Mouse (Mus musculus): ENCODE measurements at regions not wholly inside any gene's neighbourhood (a gene's known extent, or its start where the extent isn't known, plus 50 kb on each side); places are given as distances from the start of the nearest gene placed in this dataset.
A peak's percentile ranks its signal among the peaks of the same experiment; 100 is the strongest.
"Not testable (repeated sequence)": the region's sequence is repeated elsewhere in the genome, so short reads cannot be mapped to it uniquely, and the experiment has no call there.

- no peaks in the 10 kb centered on the region for H3K79me2 ChIP-seq (ENCODE audit: control insufficient read depth, insufficient read depth)
- TF ChIP-seq E2F4 (IDR thresholded peaks at IDR 0.05; ENCODE audit: insufficient read depth) (no peak), MYOG (IDR thresholded peaks at IDR 0.05; ENCODE audit: control insufficient read depth in 1 of 3, insufficient read depth in 1 of 3, insufficient read length in 2 of 3, low read depth in 2 of 3) (no peak), MYOD1 (IDR thresholded peaks at IDR 0.05; ENCODE audit: control insufficient read depth in 1 of 3, insufficient read length in 2 of 3, low read depth in 2 of 3) (no peak), REST (IDR thresholded peaks at IDR 0.05; ENCODE audit: insufficient read depth, insufficient read length) (no peak), MAX (IDR thresholded peaks at IDR 0.05; ENCODE audit: low read depth) (no peak), CEBPB (IDR thresholded peaks at IDR 0.05; ENCODE audit: insufficient read depth, poor library complexity, severe bottlenecking) (no peak), USF1 (IDR thresholded peaks at IDR 0.05; ENCODE audit: low read depth) (no peak), TCF3 (IDR thresholded peaks at IDR 0.05; ENCODE audit: insufficient read length, low read depth) (no peak), TCF12 (IDR thresholded peaks at IDR 0.05; ENCODE audit: insufficient read depth, poor library complexity, severe bottlenecking) (no peak), POLR2AphosphoS2 (IDR thresholded peaks at IDR 0.05; ENCODE audit: insufficient read length, low read depth) (no peak), POLR2A (IDR thresholded peaks at IDR 0.05; ENCODE audit: insufficient read length, low read depth) (no peak), SRF (IDR thresholded peaks at IDR 0.05; ENCODE audit: control insufficient read depth, insufficient read length, low read depth) (no peak)
- no peak overlapping the region for H3K4me3 ChIP-seq
- H3K27me3 ChIP-seq (ENCODE audit: control insufficient read depth, insufficient read depth, insufficient read length): no peaks in the 10 kb centered on the region
- no peak overlapping the region for H3K4me2 ChIP-seq (ENCODE audit: low read depth)
- no peaks in the 10 kb centered on the region for H3K36me3 ChIP-seq (ENCODE audit: control insufficient read depth, insufficient read depth)
- H3ac ChIP-seq (ENCODE audit: control insufficient read depth, insufficient read length): no peak overlapping the region
These were observed 131.1 kb upstream of the 1700025G04Rik start for GRCm38 (mm10) chr1:152220804-152221565.

GRCm38 (mm10) chr1:152219752-152220151 is 129.8 kb upstream of the 1700025G04Rik start:
- not testable (repeated sequence) for H3K4me3 ChIP-seq; H3K79me2 ChIP-seq (ENCODE audit: control insufficient read depth, insufficient read depth); H3ac ChIP-seq (ENCODE audit: control insufficient read depth, insufficient read length); H3K36me3 ChIP-seq (ENCODE audit: control insufficient read depth, insufficient read depth); H3K27me3 ChIP-seq (ENCODE audit: control insufficient read depth, insufficient read depth, insufficient read length); H3K4me2 ChIP-seq (ENCODE audit: low read depth)

GRCm38 (mm10) chr1:152217404-152217803 is 127.5 kb upstream of the 1700025G04Rik start:
- Histone ChIP-seq H3K27me3 (ENCODE audit: control insufficient read depth, insufficient read depth, insufficient read length) (no peaks in the 10 kb centered on the region), H3K4me3 (no peak overlapping the region)

GRCm38 (mm10) chr1:152214376-152214775 is 124.5 kb upstream of the 1700025G04Rik start:
- no peaks in the 10 kb centered on the region for H3K36me3 ChIP-seq (ENCODE audit: control insufficient read depth, insufficient read depth)
- TF ChIP-seq E2F4 (IDR thresholded peaks at IDR 0.05; ENCODE audit: insufficient read depth) (no peak), TCF3 (IDR thresholded peaks at IDR 0.05; ENCODE audit: insufficient read length, low read depth) (no peak), MYOD1 (IDR thresholded peaks at IDR 0.05; ENCODE audit: control insufficient read depth in 1 of 3, insufficient read length in 2 of 3, low read depth in 2 of 3) (no peak), MYOG (IDR thresholded peaks at IDR 0.05; ENCODE audit: control insufficient read depth in 1 of 3, insufficient read depth in 1 of 3, insufficient read length in 2 of 3, low read depth in 2 of 3) (no peak)

More at GRCm38 (mm10) chr1:152217404-152217803, 127.5 kb upstream of the 1700025G04Rik start:
- Histone ChIP-seq H3ac (ENCODE audit: control insufficient read depth, insufficient read length) (no peak overlapping the region), H3K4me2 (ENCODE audit: low read depth) (no peak overlapping the region), H3K79me2 (ENCODE audit: control insufficient read depth, insufficient read depth) (no peaks in the 10 kb centered on the region), H3K36me3 (ENCODE audit: control insufficient read depth, insufficient read depth) (no peaks in the 10 kb centered on the region)
- TF ChIP-seq MAX (IDR thresholded peaks at IDR 0.05; ENCODE audit: low read depth): no peak
- no peak for TF ChIP-seq MYOG (IDR thresholded peaks at IDR 0.05; ENCODE audit: control insufficient read depth in 1 of 3, insufficient read depth in 1 of 3, insufficient read length in 2 of 3, low read depth in 2 of 3)

GRCm38 (mm10) chr1:152203187-152203586 is 113.3 kb upstream of the 1700025G04Rik start:
- Histone ChIP-seq H3K36me3 (ENCODE audit: control insufficient read depth, insufficient read depth) (no peaks in the 10 kb centered on the region), H3K27me3 (ENCODE audit: control insufficient read depth, insufficient read depth, insufficient read length) (no peaks in the 10 kb centered on the region), H3K4me3 (no peak overlapping the region), H3K4me2 (ENCODE audit: low read depth) (peak overlapping the region; percentile 49), H3ac (ENCODE audit: control insufficient read depth, insufficient read length) (no peak overlapping the region), H3K79me2 (ENCODE audit: control insufficient read depth, insufficient read depth) (no peaks in the 10 kb centered on the region)
- no peak for TF ChIP-seq REST (IDR thresholded peaks at IDR 0.05; ENCODE audit: insufficient read depth, insufficient read length)
- peak; percentile 89 for TF ChIP-seq TCF3 (IDR thresholded peaks at IDR 0.05; ENCODE audit: insufficient read length, low read depth)
- peak; percentile 90 for TF ChIP-seq TCF12 (IDR thresholded peaks at IDR 0.05; ENCODE audit: insufficient read depth, poor library complexity, severe bottlenecking)
- peak; percentile 69 to 95 (median 89) for TF ChIP-seq MYOG (IDR thresholded peaks at IDR 0.05; ENCODE audit: control insufficient read depth in 1 of 3, insufficient read depth in 1 of 3, insufficient read length in 2 of 3, low read depth in 2 of 3)
- no peak for TF ChIP-seq USF1 (IDR thresholded peaks at IDR 0.05; ENCODE audit: low read depth)
- no peak for TF ChIP-seq CEBPB (IDR thresholded peaks at IDR 0.05; ENCODE audit: insufficient read depth, poor library complexity, severe bottlenecking)
- peak; percentile 92 to 94 (median 92) for TF ChIP-seq MYOD1 (IDR thresholded peaks at IDR 0.05; ENCODE audit: control insufficient read depth in 1 of 3, insufficient read length in 2 of 3, low read depth in 2 of 3)
- TF ChIP-seq POLR2A (IDR thresholded peaks at IDR 0.05; ENCODE audit: insufficient read length, low read depth): no peak
- no peak for TF ChIP-seq MAX (IDR thresholded peaks at IDR 0.05; ENCODE audit: low read depth)
- no peak for TF ChIP-seq E2F4 (IDR thresholded peaks at IDR 0.05; ENCODE audit: insufficient read depth)

More at GRCm38 (mm10) chr1:152214376-152214775, 124.5 kb upstream of the 1700025G04Rik start:
- Histone ChIP-seq H3K27me3 (ENCODE audit: control insufficient read depth, insufficient read depth, insufficient read length) (no peaks in the 10 kb centered on the region), H3K4me2 (ENCODE audit: low read depth) (no peak overlapping the region), H3K4me3 (no peak overlapping the region), H3K79me2 (ENCODE audit: control insufficient read depth, insufficient read depth) (no peaks in the 10 kb centered on the region), H3ac (ENCODE audit: control insufficient read depth, insufficient read length) (no peak overlapping the region)
